8 mouse cellular contexts compared by ENCODE assay signal in the genomic region with DNA sequence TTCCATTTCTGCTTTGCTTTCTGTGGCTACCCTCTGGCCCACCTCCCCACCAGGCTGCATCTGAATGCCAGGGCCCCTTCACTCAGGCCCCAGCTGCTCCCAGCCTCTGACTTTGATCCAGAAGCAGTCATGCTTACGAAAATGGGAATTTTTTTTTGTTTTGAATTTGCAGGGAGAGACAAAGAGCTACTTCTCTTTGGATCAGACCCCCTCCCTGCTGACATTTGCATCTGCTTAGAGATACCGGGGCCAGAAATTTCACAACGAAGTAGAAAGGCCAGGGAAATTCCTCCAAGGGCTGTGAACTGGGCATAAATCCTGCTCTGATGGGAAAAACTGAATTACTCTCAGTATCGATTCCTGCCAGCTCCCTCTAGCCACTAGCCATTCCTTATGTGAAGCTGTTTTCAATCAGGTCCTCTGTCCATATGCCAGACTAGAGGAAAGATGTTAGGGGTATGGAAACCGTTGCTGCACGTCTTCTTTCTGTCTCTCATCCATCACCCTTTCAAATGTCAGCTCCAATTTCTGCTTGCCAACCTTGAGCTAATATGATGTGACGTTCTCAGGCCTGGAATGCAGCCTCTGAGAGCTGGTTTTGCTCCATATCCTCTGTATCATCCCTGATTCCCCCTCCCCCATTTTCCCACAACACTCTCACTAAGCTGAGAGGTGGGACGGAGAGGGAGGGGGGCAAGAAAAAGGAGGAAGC.
DNase-seq lines count a peak whose midpoint lies in the region; ATAC-seq and TF ChIP-seq lines count a peak whose summit lies in the region.

No protein-coding gene starts in this region.

- H3K27ac ChIP-seq in kidney, embryonic 14.5 days (ENCODE audit: low read depth, low read length): no peak overlapping the region
- peak overlapping the region; percentile 79 for H3K27ac ChIP-seq in hindbrain, embryonic 13.5 days
- peak overlapping the region; percentile 44 for H3K27ac ChIP-seq in midbrain, postnatal 0 days (ENCODE audit: low read depth, low read length)

- 37% methylated on average over 8 of the region's 8 CpGs for WGBS in kidney, embryonic 14.5 days
- WGBS in hindbrain, embryonic 13.5 days: 10% methylated on average over 8 of the region's 8 CpGs
- 15% methylated on average over 8 of the region's 8 CpGs for WGBS in midbrain, postnatal 0 days

- TF ChIP-seq CTCF in midbrain, postnatal 0 days (IDR thresholded peaks at IDR 0.05): no peak

- H3K4me3 ChIP-seq in kidney, embryonic 14.5 days (ENCODE audit: low read length): no peak overlapping the region
- H3K4me3 ChIP-seq in hindbrain, embryonic 13.5 days: no peak overlapping the region
- no peak overlapping the region for H3K4me3 ChIP-seq in midbrain, postnatal 0 days (ENCODE audit: low read depth, low read length)

- no peak overlapping the region for H3K9ac ChIP-seq in kidney, embryonic 14.5 days (ENCODE audit: low read depth, low read length)
- H3K9ac ChIP-seq in hindbrain, embryonic 13.5 days: no peak overlapping the region
- H3K9ac ChIP-seq in midbrain, postnatal 0 days (replicated peaks; ENCODE audit: low read length, poor library complexity, severe bottlenecking): no peak overlapping the region

- peak; percentile 3 for DNase-seq in kidney, adult 11 months
- peak; percentile 96 for DNase-seq in fibroblast of lung, adult 2 months (ENCODE audit: low read depth)
- DNase-seq in midbrain, postnatal 0 days (ENCODE audit: low spot score): peak; percentile 74
- DNase-seq in thymus, postnatal 0 days (ENCODE audit: low spot score): no peak
- DNase-seq in cerebellum, adult 9-11 months: no peak

- H3K27me3 ChIP-seq in kidney, embryonic 14.5 days (ENCODE audit: control insufficient read depth, insufficient read depth, low read length): no peaks in the 10 kb centered on the region
- no peaks in the 10 kb centered on the region for H3K27me3 ChIP-seq in hindbrain, embryonic 13.5 days
- no peaks in the 10 kb centered on the region for H3K27me3 ChIP-seq in midbrain, postnatal 0 days (ENCODE audit: insufficient read depth, low read length)

- peaks cover 8% of the 10 kb centered on the region; the same call in 1 of the 2 replicates for H3K4me1 ChIP-seq in kidney, embryonic 14.5 days (ENCODE audit: control insufficient read depth, insufficient read depth, low read length)
- H3K4me1 ChIP-seq in hindbrain, embryonic 13.5 days (replicated peaks): peaks cover 24% of the 10 kb centered on the region
- H3K4me1 ChIP-seq in midbrain, postnatal 0 days (ENCODE audit: insufficient read depth, low read length): no peaks in the 10 kb centered on the region

- H3K9me3 ChIP-seq in kidney, embryonic 14.5 days (ENCODE audit: control insufficient read depth, low read length): peaks cover 3% of the 10 kb centered on the region; the same call in 1 of the 2 replicates
- H3K9me3 ChIP-seq in hindbrain, embryonic 13.5 days: no peaks in the 10 kb centered on the region
- H3K9me3 ChIP-seq in midbrain, postnatal 0 days (ENCODE audit: low read length): no peaks in the 10 kb centered on the region

- no peak overlapping the region for H3K4me2 ChIP-seq in kidney, embryonic 14.5 days (replicated peaks; ENCODE audit: low read depth, low read length)
- no peak overlapping the region for H3K4me2 ChIP-seq in hindbrain, embryonic 13.5 days
- H3K4me2 ChIP-seq in midbrain, postnatal 0 days (ENCODE audit: low read depth, low read length, poor library complexity, severe bottlenecking): no peak overlapping the region

- ATAC-seq in kidney, embryonic 14.5 days (ENCODE audit: low FRiP score, low TSS enrichment): no peak
- peak; percentile 81 for ATAC-seq in hindbrain, embryonic 13.5 days (ENCODE audit: low FRiP score)
- ATAC-seq in midbrain, postnatal 0 days (ENCODE audit: low FRiP score): peak; percentile 49; the same call in 1 of the 2 replicates
- ATAC-seq in frontal cortex, adult (ENCODE audit: low TSS enrichment): no peak

- no peaks in the 10 kb centered on the region for H3K36me3 ChIP-seq in kidney, embryonic 14.5 days (ENCODE audit: control insufficient read depth, insufficient read depth, low read length)
- H3K36me3 ChIP-seq in hindbrain, embryonic 13.5 days: no peaks in the 10 kb centered on the region
- H3K36me3 ChIP-seq in midbrain, postnatal 0 days (ENCODE audit: insufficient read depth, low read length): no peaks in the 10 kb centered on the region

Comparison
In these comparisons a context has a peak if more than half of its experiments do, and no peak if none do; other contexts are left out.
1. DNase-seq: peak in kidney, adult 11 months (single experiment), fibroblast of lung, adult 2 months (single experiment) and midbrain, postnatal 0 days (single experiment); none in thymus, postnatal 0 days (single experiment) and cerebellum, adult 9-11 months (single experiment).
2. ATAC-seq: peak in hindbrain, embryonic 13.5 days (single experiment) and midbrain, postnatal 0 days (single experiment); none in kidney, embryonic 14.5 days (single experiment) and frontal cortex, adult (single experiment).